Mouse (Mus musculus): ENCODE results near the gene Abtb2. TPM values are rescaled to one million over a fixed set of nuclear protein-coding genes. Genes with fewer than 3 reads are reported as not detected.

Abtb2 gene
- polyA plus RNA-seq, 1 experiment = 2.0 TPM

DNA sequence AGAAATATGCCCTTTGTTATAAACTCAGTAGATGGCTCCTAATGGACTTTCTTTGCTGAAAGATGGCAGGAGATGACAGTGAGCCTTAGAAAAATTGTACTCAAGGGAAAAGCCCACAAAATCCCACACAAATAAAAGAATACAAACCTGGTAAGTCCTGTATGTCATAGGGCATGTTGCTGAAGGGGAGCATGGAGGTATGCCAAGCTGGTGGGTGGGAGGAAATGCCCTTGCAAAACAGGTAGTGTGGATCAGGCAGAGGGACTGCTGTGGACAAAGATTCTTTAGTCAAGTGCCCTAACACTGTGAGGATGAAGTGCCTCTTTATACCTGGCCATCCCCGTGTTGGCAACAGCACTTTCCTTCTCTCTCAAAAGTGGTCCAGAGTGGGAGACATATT is 126.7 kb downstream of the Abtb2 start:
- H3K4me3 ChIP-seq (ENCODE audit: insufficient read depth, low read depth, low read length) = no peak overlapping the region
- H3K4me1 ChIP-seq (ENCODE audit: control insufficient read depth, insufficient read depth, insufficient read length, low read length) = no peaks in the 10 kb centered on the region

DNA sequence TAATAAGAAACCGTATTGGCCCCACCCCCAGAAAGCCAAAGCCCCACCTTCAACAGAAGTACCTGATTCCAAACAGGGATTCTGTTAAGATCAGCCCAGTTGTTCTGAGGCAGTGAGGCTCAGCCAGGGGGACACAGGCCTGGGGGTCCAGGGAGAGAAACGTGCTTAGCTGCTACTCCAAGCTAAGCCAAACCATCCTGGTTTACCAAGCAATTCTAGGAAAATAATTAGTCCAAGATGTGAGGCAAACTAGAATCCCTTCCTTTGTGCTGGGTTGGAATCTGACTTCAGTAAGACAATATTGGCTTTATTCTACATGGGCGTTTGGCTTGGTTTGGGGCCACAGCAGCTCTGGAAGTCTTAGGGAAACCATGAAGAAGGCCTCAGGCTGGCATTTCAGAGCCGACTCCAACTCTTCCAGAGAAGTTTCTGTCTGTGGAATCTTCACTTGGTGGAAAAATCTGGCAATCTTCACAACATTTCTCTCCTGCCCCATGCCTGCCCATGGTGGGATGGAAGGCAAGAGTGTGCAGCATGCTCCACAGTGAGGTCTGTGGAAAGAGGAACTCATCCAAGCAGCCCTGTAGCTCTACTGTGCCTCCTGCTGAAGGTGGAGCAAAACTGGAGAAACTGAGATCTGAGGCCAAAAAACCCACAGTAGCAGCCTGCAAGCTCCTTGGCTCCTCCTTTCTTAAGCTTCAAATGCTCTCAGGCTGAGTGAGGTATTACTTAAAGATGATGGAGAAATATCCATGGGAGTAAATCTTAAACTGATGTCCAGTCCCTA is 128.9 kb downstream of the Abtb2 start:
- Histone ChIP-seq H3K27ac (replicated peaks; ENCODE audit: low read depth, low read length) (no peak overlapping the region), H3K4me3 (ENCODE audit: insufficient read depth, low read depth, low read length) (no peak overlapping the region), H3K4me1 (ENCODE audit: control insufficient read depth, insufficient read depth, insufficient read length, low read length) (no peaks in the 10 kb centered on the region)

More for the DNA sequence above, 126.7 kb downstream of the Abtb2 start:
- H3K27ac ChIP-seq (replicated peaks; ENCODE audit: low read depth, low read length) = no peak overlapping the region

DNA sequence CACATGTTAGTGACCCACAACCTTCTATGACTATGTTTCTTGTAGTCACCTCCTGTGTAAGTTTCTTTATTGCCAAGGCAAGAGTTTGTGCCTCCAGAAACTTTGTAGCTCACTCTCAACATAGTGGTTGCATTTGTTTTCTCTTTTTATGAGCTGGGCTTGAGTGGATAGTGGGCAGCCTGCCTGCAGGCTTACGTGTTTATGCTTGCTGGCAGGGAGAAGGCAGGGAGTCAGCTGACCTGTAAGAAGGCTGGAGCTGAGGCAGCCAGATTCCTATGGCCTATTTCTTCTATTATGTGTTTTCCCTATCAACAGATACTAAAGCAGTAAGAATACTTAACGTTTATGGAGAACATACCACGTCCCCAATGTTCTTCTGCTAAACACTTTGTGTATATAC is 130.1 kb downstream of the Abtb2 start:
- H3K27ac ChIP-seq (replicated peaks; ENCODE audit: low read depth, low read length) = no peak overlapping the region
- no peaks in the 10 kb centered on the region for H3K4me1 ChIP-seq (ENCODE audit: control insufficient read depth, insufficient read depth, insufficient read length, low read length)
- no peak overlapping the region for H3K4me3 ChIP-seq (ENCODE audit: insufficient read depth, low read depth, low read length)

DNA sequence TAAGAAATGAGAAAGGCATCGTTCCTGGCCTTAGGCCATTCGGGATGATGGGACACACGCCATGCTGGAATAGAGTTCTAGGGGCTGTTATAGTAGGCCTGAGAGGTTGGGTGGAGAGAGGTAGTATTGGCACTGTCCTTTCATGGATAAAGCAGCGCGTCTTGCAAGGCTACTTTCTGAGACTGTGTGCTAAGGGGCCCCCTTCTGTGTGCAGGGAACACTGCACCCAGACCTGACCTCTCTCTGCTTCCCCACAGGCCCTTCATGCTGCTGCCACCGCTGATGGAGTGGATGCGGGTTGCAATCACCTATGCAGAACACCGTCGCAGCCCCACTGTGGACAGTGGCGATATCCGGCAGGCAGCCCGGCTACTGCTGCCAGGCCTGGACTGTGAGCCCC is 134.4 kb downstream of the Abtb2 start:
- no peak overlapping the region for H3K4me3 ChIP-seq (ENCODE audit: insufficient read depth, low read depth, low read length)

DNA sequence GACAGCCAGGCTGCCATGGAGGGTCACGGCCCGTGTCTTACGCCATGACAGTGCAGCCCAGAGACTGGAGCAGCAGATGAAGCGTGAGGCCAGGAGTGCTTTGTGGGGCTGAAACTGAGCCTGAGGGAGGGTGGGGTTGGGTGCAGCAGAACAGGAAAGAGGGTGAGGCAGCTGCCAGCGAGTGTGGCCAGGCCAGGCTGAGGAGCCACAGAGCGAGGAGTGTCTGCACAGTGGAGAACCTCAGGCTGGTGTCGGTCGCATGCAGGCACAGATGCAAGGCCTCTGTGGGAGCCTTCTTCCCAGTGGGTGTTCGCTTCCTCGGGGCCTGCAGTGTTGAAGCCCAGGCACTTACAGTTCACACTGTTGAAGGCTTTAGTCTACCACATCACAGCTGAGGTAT is 137.2 kb downstream of the Abtb2 start:
- peaks cover 3% of the 10 kb centered on the region for H3K4me1 ChIP-seq (ENCODE audit: control insufficient read depth, insufficient read depth, insufficient read length, low read length)

More for the DNA sequence above, 134.4 kb downstream of the Abtb2 start:
- peaks cover 3% of the 10 kb centered on the region for H3K4me1 ChIP-seq (ENCODE audit: control insufficient read depth, insufficient read depth, insufficient read length, low read length)
- H3K27ac ChIP-seq (replicated peaks; ENCODE audit: low read depth, low read length) = no peak overlapping the region

DNA sequence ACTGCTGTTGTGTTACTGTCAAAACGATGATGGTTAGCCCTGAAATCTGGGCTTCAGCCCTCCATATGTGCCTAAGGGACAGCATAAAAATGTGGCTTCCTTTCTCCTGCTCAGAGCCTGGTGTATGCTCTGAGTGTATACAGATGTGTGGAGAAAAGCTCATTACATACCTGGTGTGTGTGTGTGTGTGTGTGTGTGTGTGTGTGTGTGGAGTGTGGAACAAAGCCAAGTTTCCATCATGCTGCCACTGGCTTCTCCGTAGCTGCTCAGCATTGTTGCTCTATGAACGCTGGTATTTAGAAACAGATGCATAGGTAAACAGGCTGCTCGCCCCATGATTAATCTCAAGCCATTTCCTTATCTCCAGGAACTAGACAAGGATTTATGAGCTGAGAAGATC is 137.8 kb downstream of the Abtb2 start:
- no peak overlapping the region for H3K27ac ChIP-seq (replicated peaks; ENCODE audit: low read depth, low read length)
- H3K4me1 ChIP-seq (ENCODE audit: control insufficient read depth, insufficient read depth, insufficient read length, low read length) = peaks cover 3% of the 10 kb centered on the region
- H3K4me3 ChIP-seq (ENCODE audit: insufficient read depth, low read depth, low read length) = no peak overlapping the region

More for the DNA sequence above, 137.2 kb downstream of the Abtb2 start:
- Histone ChIP-seq H3K27ac (replicated peaks; ENCODE audit: low read depth, low read length) (no peak overlapping the region), H3K4me3 (ENCODE audit: insufficient read depth, low read depth, low read length) (no peak overlapping the region)

DNA sequence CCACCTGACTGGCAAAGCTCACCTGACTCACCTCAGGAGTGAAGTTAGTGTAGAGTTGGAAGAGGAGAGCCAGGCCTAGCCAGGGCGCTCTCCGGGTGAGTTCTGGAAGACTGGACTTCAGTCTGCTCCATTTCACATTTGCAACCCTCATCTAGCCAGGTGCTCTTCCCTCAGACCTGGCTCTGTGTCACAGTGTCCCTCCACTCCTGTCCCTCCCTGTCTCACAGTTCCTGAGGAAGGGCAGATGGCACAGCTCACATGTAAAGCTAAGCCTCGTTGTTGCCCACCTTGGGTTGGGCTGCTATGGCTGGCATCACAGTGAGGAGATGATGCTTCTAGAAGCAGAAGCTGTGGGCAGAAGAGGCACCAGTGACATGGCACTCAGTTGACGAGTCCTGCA is 139.7 kb downstream of the Abtb2 start:
- H3K4me1 ChIP-seq (ENCODE audit: control insufficient read depth, insufficient read depth, insufficient read length, low read length) = peaks cover 3% of the 10 kb centered on the region
- no peak overlapping the region for H3K27ac ChIP-seq (replicated peaks; ENCODE audit: low read depth, low read length)
- no peak overlapping the region for H3K4me3 ChIP-seq (ENCODE audit: insufficient read depth, low read depth, low read length)

DNA sequence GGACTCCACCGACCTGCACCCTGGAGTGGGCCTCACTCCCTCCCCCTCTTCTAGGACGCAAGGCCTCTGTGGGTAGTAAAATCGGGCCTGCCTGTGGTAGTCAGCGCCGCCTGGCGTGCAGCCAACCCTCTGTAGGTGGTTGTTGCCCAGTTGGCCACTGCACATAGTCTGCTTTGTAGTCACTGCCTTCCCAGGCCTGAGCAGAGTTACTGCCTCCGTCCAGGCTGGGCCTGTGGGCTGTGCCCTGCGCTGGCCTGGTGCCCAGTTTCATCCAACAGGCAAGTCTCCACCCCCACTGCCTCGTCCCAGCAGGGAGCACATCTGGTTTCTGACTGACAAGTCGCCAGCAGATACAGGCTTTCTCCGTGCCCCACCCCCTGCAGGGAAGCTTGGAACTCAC is 140.1 kb downstream of the Abtb2 start:
- H3K4me3 ChIP-seq (ENCODE audit: insufficient read depth, low read depth, low read length) = no peak overlapping the region
- H3K27ac ChIP-seq (replicated peaks; ENCODE audit: low read depth, low read length) = no peak overlapping the region
- H3K4me1 ChIP-seq (ENCODE audit: control insufficient read depth, insufficient read depth, insufficient read length, low read length) = peaks cover 3% of the 10 kb centered on the region

DNA sequence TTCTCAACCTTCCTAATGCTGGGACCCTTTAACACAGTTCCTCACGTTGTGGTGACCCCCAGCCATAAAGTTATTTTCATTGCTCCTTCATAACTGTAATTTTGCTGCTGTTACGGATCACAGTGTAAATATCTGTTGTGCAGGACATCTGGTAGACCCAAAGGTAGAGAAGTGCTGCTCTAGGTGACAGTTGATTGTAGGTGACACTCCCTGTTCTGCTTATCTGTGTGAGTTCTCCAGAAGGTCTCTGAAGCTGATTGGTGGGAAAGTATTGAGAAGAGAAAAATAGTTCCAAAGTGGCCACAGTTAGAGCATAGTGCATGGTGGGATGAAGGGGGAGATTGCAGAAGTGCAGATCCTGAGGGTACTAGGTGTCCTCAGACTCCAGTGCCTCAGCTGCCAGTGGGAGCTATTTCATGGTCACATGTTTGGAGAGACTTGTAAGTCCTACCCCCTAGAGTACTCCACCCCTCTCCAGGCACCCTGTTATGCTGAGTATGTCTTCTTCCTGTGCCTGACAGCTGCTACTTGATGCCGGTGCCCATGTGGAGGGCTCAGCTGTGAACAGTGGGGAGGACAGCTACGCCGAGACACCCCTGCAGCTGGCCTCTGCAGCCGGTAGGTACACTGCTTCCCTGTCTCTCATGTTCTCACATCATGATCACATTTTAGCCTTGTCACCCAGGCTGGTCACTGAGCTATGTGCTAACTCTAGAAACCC is 141.1 kb downstream of the Abtb2 start:
- no peak overlapping the region for H3K4me3 ChIP-seq (ENCODE audit: insufficient read depth, low read depth, low read length)
- no peaks in the 10 kb centered on the region; the same call in 1 of the 2 replicates for H3K4me1 ChIP-seq (ENCODE audit: control insufficient read depth, insufficient read depth, insufficient read length, low read length)
- no peak overlapping the region for H3K27ac ChIP-seq (replicated peaks; ENCODE audit: low read depth, low read length)

DNA sequence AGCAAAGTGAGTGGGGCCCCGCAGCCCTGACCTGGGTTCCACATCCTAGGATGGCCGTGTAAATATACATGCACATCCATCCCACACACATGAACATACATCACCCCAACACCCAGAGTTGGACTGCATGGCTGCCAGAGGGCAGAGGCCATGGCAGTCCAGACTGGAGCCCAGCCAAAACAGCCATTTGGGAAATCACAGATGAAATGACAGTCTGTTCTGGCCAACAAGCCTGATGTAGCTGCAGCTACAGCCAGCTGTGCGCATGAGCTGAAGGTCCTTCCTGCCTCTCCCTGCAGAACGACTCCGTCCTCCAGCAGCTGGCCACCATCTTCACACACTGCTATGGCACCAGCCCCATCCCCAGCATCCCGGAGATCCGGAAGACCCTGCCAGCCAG is 144.7 kb downstream of the Abtb2 start:
- Histone ChIP-seq H3K4me1 (ENCODE audit: control insufficient read depth, insufficient read depth, insufficient read length, low read length) (no peaks in the 10 kb centered on the region; the same call in 1 of the 2 replicates), H3K4me3 (ENCODE audit: insufficient read depth, low read depth, low read length) (no peak overlapping the region), H3K27ac (replicated peaks; ENCODE audit: low read depth, low read length) (no peak overlapping the region)

DNA sequence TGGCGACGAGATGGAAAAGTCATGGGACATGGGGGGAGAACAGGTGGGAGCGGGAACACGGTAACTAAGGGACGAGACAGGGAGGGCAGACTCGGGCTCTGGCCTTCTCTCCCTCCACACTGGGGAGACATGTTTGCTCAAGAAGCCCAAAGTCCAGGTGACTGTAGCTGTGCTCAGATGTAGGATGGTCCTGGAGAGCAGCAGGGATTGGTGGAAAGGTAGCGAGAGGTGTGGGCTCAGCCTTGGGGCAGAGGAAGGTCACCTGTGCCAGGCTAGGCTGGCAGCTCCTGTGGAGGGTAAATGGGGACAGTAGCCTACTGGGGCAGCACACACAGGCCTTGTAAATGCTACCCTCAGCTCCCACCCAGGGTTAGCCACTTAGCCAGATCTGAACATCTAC is 147.7 kb downstream of the Abtb2 start:
- Histone ChIP-seq H3K27ac (replicated peaks; ENCODE audit: low read depth, low read length) (no peak overlapping the region), H3K4me3 (ENCODE audit: insufficient read depth, low read depth, low read length) (no peak overlapping the region), H3K4me1 (ENCODE audit: control insufficient read depth, insufficient read depth, insufficient read length, low read length) (no peaks in the 10 kb centered on the region)

DNA sequence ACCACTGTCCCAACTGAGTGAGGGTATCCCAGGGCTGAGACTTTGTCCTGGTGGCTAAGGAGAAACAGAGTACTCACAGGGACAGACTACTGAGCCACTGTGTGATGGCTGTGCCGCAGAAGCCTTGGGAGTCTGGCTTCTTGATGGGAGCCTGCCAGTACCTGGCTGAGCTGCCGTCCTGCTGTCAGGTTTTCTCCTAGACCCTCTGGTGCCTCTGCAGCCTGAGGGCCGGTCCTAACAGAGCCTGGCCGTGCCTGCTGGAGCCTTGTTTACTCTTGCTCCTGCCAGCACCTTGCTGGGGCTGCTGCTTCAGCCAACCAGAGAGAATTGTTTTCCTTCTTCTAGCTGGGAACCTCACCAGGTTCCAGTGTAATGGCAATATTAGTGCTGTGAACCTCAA is 148.3 kb downstream of the Abtb2 start:
- Histone ChIP-seq H3K4me1 (ENCODE audit: control insufficient read depth, insufficient read depth, insufficient read length, low read length) (no peaks in the 10 kb centered on the region), H3K27ac (replicated peaks; ENCODE audit: low read depth, low read length) (no peak overlapping the region), H3K4me3 (ENCODE audit: insufficient read depth, low read depth, low read length) (no peak overlapping the region)

DNA sequence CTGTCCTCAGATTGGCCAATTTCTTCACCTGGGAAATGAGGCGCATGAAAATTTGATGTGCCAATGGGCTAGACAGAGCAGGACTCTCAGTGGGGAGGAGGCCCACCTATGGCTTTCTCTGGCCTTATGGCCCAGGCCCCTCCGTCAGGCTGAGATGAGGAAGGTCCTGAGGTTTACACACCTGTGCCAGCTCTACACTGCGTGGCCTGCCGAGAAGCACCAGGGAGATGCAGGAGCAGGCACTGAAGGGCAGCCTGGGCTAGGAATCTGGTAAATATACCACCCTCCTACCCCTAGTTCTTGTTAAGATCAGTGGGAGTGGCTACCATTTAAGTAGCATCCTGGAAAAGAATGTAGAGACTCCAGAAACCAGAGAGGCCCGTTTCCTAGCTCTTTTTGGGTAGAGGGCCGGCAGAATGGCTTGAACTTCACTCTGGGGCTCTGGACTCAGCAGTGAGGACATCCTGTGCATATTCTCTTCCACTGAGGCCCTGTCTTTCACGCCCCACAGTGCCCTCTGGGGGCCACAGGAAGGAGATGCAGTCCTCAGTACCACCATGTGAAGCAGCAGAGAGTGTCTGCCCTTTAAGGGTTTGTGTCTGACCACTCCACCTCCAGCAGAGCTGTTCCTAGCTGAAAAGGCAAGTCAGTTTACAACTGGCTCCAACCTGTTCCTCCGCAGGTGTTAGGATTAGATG is 152.6 kb downstream of the Abtb2 start:
- Histone ChIP-seq H3K4me1 (ENCODE audit: control insufficient read depth, insufficient read depth, insufficient read length, low read length) (no peaks in the 10 kb centered on the region), H3K4me3 (ENCODE audit: insufficient read depth, low read depth, low read length) (no peak overlapping the region), H3K27ac (replicated peaks; ENCODE audit: low read depth, low read length) (no peak overlapping the region)

DNA sequence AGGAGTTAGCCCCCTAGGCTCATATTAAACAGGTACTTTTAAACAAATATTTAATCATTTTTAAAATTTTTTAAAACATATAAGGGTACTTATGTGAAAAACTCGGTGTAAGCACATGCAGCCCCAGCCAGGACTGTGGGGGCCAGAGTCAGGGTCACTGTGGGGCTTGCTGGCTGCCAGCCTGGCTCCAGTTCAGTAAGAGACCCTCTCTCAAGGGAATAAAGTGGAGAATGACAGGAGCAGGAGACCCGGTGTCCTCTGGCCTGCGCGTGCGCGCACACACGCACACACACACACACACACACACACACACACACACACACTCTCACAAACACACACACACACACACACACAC is 153.2 kb downstream of the Abtb2 start:
- no peak overlapping the region for H3K27ac ChIP-seq (replicated peaks; ENCODE audit: low read depth, low read length)
- no peaks in the 10 kb centered on the region for H3K4me1 ChIP-seq (ENCODE audit: control insufficient read depth, insufficient read depth, insufficient read length, low read length)
- H3K4me3 ChIP-seq (ENCODE audit: insufficient read depth, low read depth, low read length) = no peak overlapping the region

DNA sequence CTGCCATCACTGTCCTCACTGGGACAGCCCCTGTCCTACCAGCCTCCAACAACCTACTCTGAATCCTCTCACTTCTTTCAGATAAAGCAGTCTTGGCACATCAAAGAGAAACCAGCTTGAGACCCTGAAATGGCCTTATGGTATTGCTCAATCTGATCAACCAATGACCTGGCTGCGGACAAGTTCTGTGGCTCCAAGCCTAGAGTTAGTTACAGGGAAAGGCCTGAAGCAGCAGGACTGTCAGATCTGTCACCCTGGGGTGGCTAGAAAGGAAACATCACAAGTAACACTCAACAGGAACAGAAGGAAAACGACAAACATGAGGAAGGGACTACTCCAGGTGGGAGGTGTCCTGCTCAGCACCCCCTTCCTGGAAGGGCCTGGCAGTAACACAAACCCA is 158.4 kb downstream of the Abtb2 start:
- Histone ChIP-seq H3K4me3 (ENCODE audit: insufficient read depth, low read depth, low read length) (no peak overlapping the region), H3K4me1 (ENCODE audit: control insufficient read depth, insufficient read depth, insufficient read length, low read length) (no peaks in the 10 kb centered on the region), H3K27ac (replicated peaks; ENCODE audit: low read depth, low read length) (no peak overlapping the region)
